Mouse (Mus musculus): Measurements from ENCODE around the gene Lmbrd1. TPM values are rescaled to one million over a fixed set of nuclear protein-coding genes. Genes with fewer than 3 reads are reported as not detected.
A peak's percentile ranks its signal among the peaks of the same experiment; 100 is the strongest.
"Not testable (repeated sequence)": the region's sequence is repeated elsewhere in the genome, so short reads cannot be mapped to it uniquely, and the experiment has no call there.

The Lmbrd1 gene
- 80.7 and 92.9 TPM in 2 replicates for total RNA-seq (2017)

GRCm38 (mm10) chr1:24678205-24678917, at the start of gene Lmbrd1:
Lmbrd1 (plus strand) TSS chr1:24678630.
- ATAC-seq (ENCODE audit: extremely low read depth, insufficient number of reproducible peaks, low FRiP score, poor library complexity, severe bottlenecking) = peak; percentile 87

GRCm38 (mm10) chr1:24633553-24634132, 44.8 kb upstream of the Lmbrd1 start:
- ATAC-seq (ENCODE audit: extremely low read depth, insufficient number of reproducible peaks, low FRiP score, poor library complexity, severe bottlenecking) = no peak

- ATAC-seq (ENCODE audit: extremely low read depth, insufficient number of reproducible peaks, low FRiP score, poor library complexity, severe bottlenecking) = no peak
Measured at GRCm38 (mm10) chr1:24650100-24650499, 28.3 kb upstream of the Lmbrd1 start.

GRCm38 (mm10) chr1:24659914-24660313, 18.5 kb upstream of the Lmbrd1 start:
- no peak for ATAC-seq (ENCODE audit: extremely low read depth, insufficient number of reproducible peaks, low FRiP score, poor library complexity, severe bottlenecking)

- not testable (repeated sequence) for ATAC-seq (ENCODE audit: extremely low read depth, insufficient number of reproducible peaks, low FRiP score, poor library complexity, severe bottlenecking)
Measured at GRCm38 (mm10) chr1:24660662-24661061, 17.8 kb upstream of the Lmbrd1 start.

GRCm38 (mm10) chr1:24661551-24661950, 16.9 kb upstream of the Lmbrd1 start:
- no peak for ATAC-seq (ENCODE audit: extremely low read depth, insufficient number of reproducible peaks, low FRiP score, poor library complexity, severe bottlenecking)

GRCm38 (mm10) chr1:24664158-24664557, 14.3 kb upstream of the Lmbrd1 start:
- ATAC-seq (ENCODE audit: extremely low read depth, insufficient number of reproducible peaks, low FRiP score, poor library complexity, severe bottlenecking) = no peak

- no peak for ATAC-seq (ENCODE audit: extremely low read depth, insufficient number of reproducible peaks, low FRiP score, poor library complexity, severe bottlenecking)
Measured at GRCm38 (mm10) chr1:24673231-24673630, 5.2 kb upstream of the Lmbrd1 start.

- no peak for ATAC-seq (ENCODE audit: extremely low read depth, insufficient number of reproducible peaks, low FRiP score, poor library complexity, severe bottlenecking)
Measured at GRCm38 (mm10) chr1:24677706-24678105, 724 bp upstream of the Lmbrd1 start.

- ATAC-seq (ENCODE audit: extremely low read depth, insufficient number of reproducible peaks, low FRiP score, poor library complexity, severe bottlenecking) = peak; percentile 11; the same call in 1 of the 2 replicates
Measured at GRCm38 (mm10) chr1:24679071-24679470, 641 bp downstream of the Lmbrd1 start.

GRCm38 (mm10) chr1:24680991-24681390, 2.6 kb downstream of the Lmbrd1 start:
- peak; percentile 36; the same call in 1 of the 2 replicates for ATAC-seq (ENCODE audit: extremely low read depth, insufficient number of reproducible peaks, low FRiP score, poor library complexity, severe bottlenecking)

GRCm38 (mm10) chr1:24681946-24682345, 3.5 kb downstream of the Lmbrd1 start:
- ATAC-seq (ENCODE audit: extremely low read depth, insufficient number of reproducible peaks, low FRiP score, poor library complexity, severe bottlenecking) = no peak

GRCm38 (mm10) chr1:24683947-24684346, 5.5 kb downstream of the Lmbrd1 start:
- ATAC-seq (ENCODE audit: extremely low read depth, insufficient number of reproducible peaks, low FRiP score, poor library complexity, severe bottlenecking) = peak; percentile 80

- ATAC-seq (ENCODE audit: extremely low read depth, insufficient number of reproducible peaks, low FRiP score, poor library complexity, severe bottlenecking) = peak; percentile 79
Measured at GRCm38 (mm10) chr1:24685606-24686005, 7.2 kb downstream of the Lmbrd1 start.

GRCm38 (mm10) chr1:24686235-24687021, 8.0 kb downstream of the Lmbrd1 start:
- no peak for ATAC-seq (ENCODE audit: extremely low read depth, insufficient number of reproducible peaks, low FRiP score, poor library complexity, severe bottlenecking)

- ATAC-seq (ENCODE audit: extremely low read depth, insufficient number of reproducible peaks, low FRiP score, poor library complexity, severe bottlenecking) = no peak
Measured at GRCm38 (mm10) chr1:24697677-24698076, 19.2 kb downstream of the Lmbrd1 start.

GRCm38 (mm10) chr1:24698146-24698880, 19.9 kb downstream of the Lmbrd1 start:
- no peak for ATAC-seq (ENCODE audit: extremely low read depth, insufficient number of reproducible peaks, low FRiP score, poor library complexity, severe bottlenecking)

GRCm38 (mm10) chr1:24699320-24699719, 20.9 kb downstream of the Lmbrd1 start:
- ATAC-seq (ENCODE audit: extremely low read depth, insufficient number of reproducible peaks, low FRiP score, poor library complexity, severe bottlenecking) = 0 out of 2 replicates have a peak, but pooled peaks have one; percentile 36

GRCm38 (mm10) chr1:24700241-24700640, 21.8 kb downstream of the Lmbrd1 start:
- ATAC-seq (ENCODE audit: extremely low read depth, insufficient number of reproducible peaks, low FRiP score, poor library complexity, severe bottlenecking) = no peak

Measured in neutrophil, adult 5-6 weeks (primary cell).